Mouse (Mus musculus): ENCODE results near the gene Rabgap1l. TPM values are rescaled to one million over a fixed set of nuclear protein-coding genes. Genes with fewer than 3 reads are reported as not detected.

Rabgap1l gene
- polyA plus RNA-seq, 1 experiment from 2014 or later, result 20.5 TPM

GRCm38 (mm10) chr1:160184506-160184905, 608.5 kb downstream of the Rabgap1l start:
- 18% methylated on average over 5 of the region's 5 CpGs for WGBS
- ATAC-seq (ENCODE audit: low read depth), result peak; percentile 93
- H3K4me2 ChIP-seq, result 0 out of 2 replicates have a peak overlapping the region, but pooled peaks have one; percentile 5

GRCm38 (mm10) chr1:160181216-160181615, 611.8 kb downstream of the Rabgap1l start:
- H3K27me3 ChIP-seq, result 0 out of 2 replicates have a peak, but pooled peaks cover 2% of the 10 kb centered on the region
- no peak overlapping the region for H3K4me2 ChIP-seq
- 0 out of 2 replicates have a peak, but pooled peaks cover 8% of the 10 kb centered on the region for H3K4me1 ChIP-seq (replicated peaks)
- no peaks in the 10 kb centered on the region for H3K36me3 ChIP-seq
- no peak overlapping the region for H3K9ac ChIP-seq
- H3K27ac ChIP-seq (replicated peaks), result no peak overlapping the region
- H3K9me3 ChIP-seq, result no peaks in the 10 kb centered on the region
- no peak for ATAC-seq (ENCODE audit: low read depth)
- WGBS, result 69% methylated on average over 4 of the region's 4 CpGs
- H3K4me3 ChIP-seq, result no peak overlapping the region

More at GRCm38 (mm10) chr1:160184506-160184905, 608.5 kb downstream of the Rabgap1l start:
- no peak overlapping the region for H3K4me3 ChIP-seq
- H3K36me3 ChIP-seq, result no peaks in the 10 kb centered on the region
- 0 out of 2 replicates have a peak, but pooled peaks cover 2% of the 10 kb centered on the region for H3K27me3 ChIP-seq
- H3K27ac ChIP-seq (replicated peaks), result no peak overlapping the region
- H3K9ac ChIP-seq, result no peak overlapping the region
- H3K9me3 ChIP-seq, result no peaks in the 10 kb centered on the region
- H3K4me1 ChIP-seq (replicated peaks), result 0 out of 2 replicates have a peak, but pooled peaks cover 8% of the 10 kb centered on the region

GRCm38 (mm10) chr1:160176903-160177302, 616.1 kb downstream of the Rabgap1l start:
- WGBS, result 63% methylated on average over 8 of the region's 8 CpGs
- Histone ChIP-seq H3K4me1 (replicated peaks) (0 out of 2 replicates have a peak, but pooled peaks cover 3% of the 10 kb centered on the region), H3K4me3 (no peak overlapping the region), H3K36me3 (no peaks in the 10 kb centered on the region), H3K9me3 (no peaks in the 10 kb centered on the region), H3K9ac (no peak overlapping the region), H3K4me2 (no peak overlapping the region), H3K27me3 (no peaks in the 10 kb centered on the region), H3K27ac (replicated peaks) (no peak overlapping the region)
- ATAC-seq (ENCODE audit: low read depth), result no peak

MicroRNAs encoded within 50 kb of the gene (microRNA counts, 519-probe panel; counts per million panel counts)
- 2,034 counts per million, percentile 14 among the panel's probes with 10 or more counts for microRNA mmu-miR-1927

Small RNA genes within 50 kb of the gene (microRNA-seq; reads per million reads assigned to microRNA genes)
- gene Mir1927, result 1.8 reads per million, percentile 5 among the genes with 10 or more reads in this experiment

Other genes starting within 250 kb of the Rabgap1l start
- gene Rc3h1, start 113.2 kb upstream of the Rabgap1l start, polyA plus RNA-seq (2015; fragmentation: Nextera tagmentation; extraction: Ambion mirVana), result 6.1 and 6.6 TPM in 2 replicates
- 2.6 and 3.2 TPM in 2 replicates for gene Serpinc1, start 185.4 kb upstream of the Rabgap1l start, polyA plus RNA-seq (2015; fragmentation: Nextera tagmentation; extraction: Ambion mirVana)
- gene Zbtb37, start 241.6 kb upstream of the Rabgap1l start, polyA plus RNA-seq (2015; fragmentation: Nextera tagmentation; extraction: Ambion mirVana), result 11.9 and 12.3 TPM in 2 replicates

All from neural tube, embryonic 13.5 days (tissue).